Mouse (Mus musculus): ENCODE data around the gene Rpl31. TPM values are rescaled to one million over a fixed set of nuclear protein-coding genes. Genes with fewer than 3 reads are reported as not detected.

Gene Rpl31
- 1,687 TPM for polyA plus RNA-seq (2014; fragmentation: Illumina TruSeq; extraction: RNeasy Lipid Tissue Mini Kit (QIAGEN cat#74804); ENCODE audit: insufficient read depth, low read depth, low replicate concordance)

GRCm38 (mm10) chr1:39367601-39368266, at the start of gene Rpl31:
Gene Rpl31, plus strand, starts transcription at chr1:39367842.

Other genes with a start within 250 kb of the Rpl31 start
- gene Npas2, start 174.1 kb upstream of the Rpl31 start, polyA plus RNA-seq (2014; fragmentation: Illumina TruSeq; extraction: RNeasy Lipid Tissue Mini Kit (QIAGEN cat#74804); ENCODE audit: insufficient read depth, low read depth, low replicate concordance): 5.0 TPM
- 9.7 TPM for gene Tbc1d8, start 110.9 kb downstream of the Rpl31 start, polyA plus RNA-seq (2014; fragmentation: Illumina TruSeq; extraction: RNeasy Lipid Tissue Mini Kit (QIAGEN cat#74804); ENCODE audit: insufficient read depth, low read depth, low replicate concordance)
- 11.5 TPM for gene Cnot11, start 167.2 kb downstream of the Rpl31 start, polyA plus RNA-seq (2014; fragmentation: Illumina TruSeq; extraction: RNeasy Lipid Tissue Mini Kit (QIAGEN cat#74804); ENCODE audit: insufficient read depth, low read depth, low replicate concordance)
- gene Rnf149, start 209.6 kb downstream of the Rpl31 start, polyA plus RNA-seq (2014; fragmentation: Illumina TruSeq; extraction: RNeasy Lipid Tissue Mini Kit (QIAGEN cat#74804); ENCODE audit: insufficient read depth, low read depth, low replicate concordance): 16.6 TPM